Mouse (Mus musculus) brain, embryonic 14.5 days (tissue): Measurements from ENCODE around the gene Foxp4. TPM values are rescaled to one million over a fixed set of nuclear protein-coding genes. Genes with fewer than 3 reads are reported as not detected.
"Not testable (repeated sequence)": the region's sequence is repeated elsewhere in the genome, so short reads cannot be mapped to it uniquely, and the experiment has no call there.

Source experiments
- DNase-seq: peaks from one replicate; pipeline ENCODE4 v3.0.0-alpha.2; 2011; ENCODE audit warnings: low read depth
- CTCF ChIP-seq: fragments of 200-500 bp; IDR thresholded peaks from 2 replicates; pipeline ENCODE4 v1.5.1; 2012; ENCODE audit warnings: inconsistent platforms, mild to moderate bottlenecking, moderate library complexity, borderline replicate concordance; ENCODE audit not compliant: insufficient read depth, insufficient read length; ENCODE audit errors: extremely low read depth
- POLR2A ChIP-seq: fragments of 200-500 bp; IDR thresholded peaks from 2 replicates; pipeline ENCODE4 v1.6.1; 2012; ENCODE audit warnings: mild to moderate bottlenecking, inconsistent platforms, borderline replicate concordance; ENCODE audit not compliant: poor library complexity, insufficient read depth, insufficient read length, severe bottlenecking; ENCODE audit errors: extremely low read depth
- polyA plus RNA-seq: library from polyadenylated mRNA; depleted of rRNA; stranded (reverse); fragments of >200 nt; gene quantifications from 2 replicates; pipeline ENCODE4 v1.2.3, GENCODE M21; 2012

Gene Foxp4
- polyA plus RNA-seq, 1 experiment = 93.8 TPM

- TF ChIP-seq CTCF (no peak), POLR2A (no peak)
- no peak for DNase-seq
These were observed 61.0 kb downstream of the Foxp4 start for GRCm38 (mm10) chr17:47863437-47863836.

GRCm38 (mm10) chr17:47863023-47863422 is 61.4 kb downstream of the Foxp4 start:
- TF ChIP-seq POLR2A = no peak
- TF ChIP-seq CTCF = no peak
- no peak for DNase-seq

GRCm38 (mm10) chr17:47855544-47855943 is 68.9 kb downstream of the Foxp4 start:
- peak; percentile 28; the same call in 1 of the 2 replicates for TF ChIP-seq CTCF
- TF ChIP-seq POLR2A = no peak
- no peak for DNase-seq

- no peak for DNase-seq
- TF ChIP-seq CTCF (no peak), POLR2A (no peak)
These were observed 69.5 kb downstream of the Foxp4 start for GRCm38 (mm10) chr17:47854908-47855307.

- DNase-seq = no peak
- TF ChIP-seq CTCF = no peak
- no peak for TF ChIP-seq POLR2A
These were observed 70.7 kb downstream of the Foxp4 start for GRCm38 (mm10) chr17:47853760-47854159.

- TF ChIP-seq POLR2A (no peak), CTCF (no peak)
- DNase-seq = no peak
These were observed 71.1 kb downstream of the Foxp4 start for GRCm38 (mm10) chr17:47853336-47853735.

GRCm38 (mm10) chr17:47851798-47852360 is 72.6 kb downstream of the Foxp4 start:
- DNase-seq = not testable (repeated sequence)

- TF ChIP-seq CTCF (no peak), POLR2A (no peak)
- DNase-seq = no peak
These were observed 73.7 kb downstream of the Foxp4 start for GRCm38 (mm10) chr17:47850639-47851314.

GRCm38 (mm10) chr17:47850035-47850434 is 74.4 kb downstream of the Foxp4 start:
- TF ChIP-seq CTCF = no peak
- no peak for TF ChIP-seq POLR2A
- DNase-seq = no peak

- DNase-seq = no peak
- peak; percentile 21; the same call in 1 of the 2 replicates for TF ChIP-seq CTCF
- TF ChIP-seq POLR2A = no peak
These were observed 76.5 kb downstream of the Foxp4 start for GRCm38 (mm10) chr17:47847985-47848384.

- no peak for DNase-seq
- TF ChIP-seq POLR2A (no peak), CTCF (no peak)
These were observed 78.8 kb downstream of the Foxp4 start for GRCm38 (mm10) chr17:47845609-47846008.

GRCm38 (mm10) chr17:47843465-47843864 is 81.0 kb downstream of the Foxp4 start:
- TF ChIP-seq POLR2A (no peak), CTCF (peak; percentile 43; the same call in 1 of the 2 replicates)
- DNase-seq = no peak

- DNase-seq = peak; percentile 36
- no peak for TF ChIP-seq CTCF
These were observed 82.4 kb downstream of the Foxp4 start for GRCm38 (mm10) chr17:47841931-47842623.
